35 mouse cellular contexts compared by ENCODE assay signal in the genomic region with DNA sequence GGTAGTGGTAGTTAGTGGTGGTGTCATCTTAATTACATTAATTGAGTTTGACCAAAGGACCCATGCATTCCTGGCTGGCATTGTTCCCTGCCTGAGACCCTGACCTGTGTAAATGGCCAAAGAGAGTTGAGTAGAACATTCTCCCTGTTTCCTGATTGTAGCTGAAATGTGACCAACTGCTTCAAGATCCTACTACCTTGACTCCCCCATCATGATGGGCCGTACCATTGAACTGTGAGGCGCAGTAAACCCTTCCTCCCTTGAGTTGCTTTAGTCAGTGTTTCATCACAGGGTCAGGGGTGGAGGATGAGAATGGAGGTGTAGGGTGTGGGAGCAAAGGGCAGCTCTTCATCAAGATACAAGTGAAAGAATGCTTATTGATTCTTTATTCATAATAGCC. TPM values are rescaled to one million over a fixed set of nuclear protein-coding genes. Genes with fewer than 3 reads are reported as not detected.
"Had no signal": no experiment of that assay in that cellular context is flagged by ENCODE, and none has a peak within 500 bp of the region (broad histone marks: within the 10 kb centered on the region; RNA-seq: fewer than 3 reads in every experiment).

No protein-coding gene starts in this region.

- DNase-seq: heart, adult 2 months; heart, postnatal 10 days; heart, postnatal 36 days; heart, postnatal 4 days; kidney, adult 11 months; kidney, adult 18-20 months; kidney, adult 2 months; kidney, adult 8-10 months; kidney, adult 9 months; kidney, postnatal 10 days; kidney, postnatal 14 days; kidney, postnatal 25 days; kidney, postnatal 36 days; kidney, postnatal 4 days; layer of hippocampus, adult 9-11 months; layer of hippocampus, postnatal 36 days had no signal

- H3K4me3 ChIP-seq: heart, adult 2 months; heart, embryonic 12.5 days; heart, embryonic 13.5 days; heart, embryonic 15.5 days; hindbrain, embryonic 10.5 days; hindbrain, embryonic 12.5 days; hindbrain, embryonic 13.5 days; hindbrain, embryonic 15.5 days; intestine, embryonic 15.5 days; kidney, embryonic 15.5 days; layer of hippocampus, adult 2 months had no signal

- H3K36me3 ChIP-seq: heart, embryonic 12.5 days; heart, embryonic 13.5 days; heart, embryonic 15.5 days; hindbrain, embryonic 10.5 days; hindbrain, embryonic 12.5 days; hindbrain, embryonic 13.5 days; hindbrain, embryonic 15.5 days; intestine, embryonic 15.5 days; kidney, embryonic 15.5 days had no signal

- H3K4me2 ChIP-seq: heart, embryonic 11.5 days; heart, embryonic 12.5 days; heart, embryonic 13.5 days; heart, embryonic 15.5 days; hindbrain, embryonic 12.5 days; hindbrain, embryonic 13.5 days; hindbrain, embryonic 14.5 days; hindbrain, embryonic 15.5 days; intestine, embryonic 15.5 days; kidney, embryonic 15.5 days had no signal

- H3K27ac ChIP-seq: heart, adult 2 months; heart, embryonic 13.5 days; heart, embryonic 15.5 days; hindbrain, embryonic 10.5 days; hindbrain, embryonic 12.5 days; hindbrain, embryonic 13.5 days; hindbrain, embryonic 14.5 days; hindbrain, embryonic 15.5 days; hindbrain, postnatal 0 days; intestine, embryonic 15.5 days; kidney, embryonic 15.5 days; kidney, postnatal 0 days; layer of hippocampus, adult 2 months had no signal

- H3K27me3 ChIP-seq: heart, embryonic 12.5 days; heart, embryonic 13.5 days; heart, embryonic 15.5 days; hindbrain, embryonic 12.5 days; hindbrain, embryonic 13.5 days; hindbrain, embryonic 15.5 days; intestine, embryonic 15.5 days had no signal

- H3K4me1 ChIP-seq: heart, embryonic 12.5 days; heart, embryonic 13.5 days; heart, embryonic 15.5 days; hindbrain, embryonic 10.5 days; hindbrain, embryonic 12.5 days; hindbrain, embryonic 13.5 days; hindbrain, embryonic 15.5 days; intestine, embryonic 15.5 days had no signal

- H3K9ac ChIP-seq: heart, embryonic 12.5 days; heart, embryonic 13.5 days; heart, embryonic 15.5 days; hindbrain, embryonic 12.5 days; hindbrain, embryonic 13.5 days; hindbrain, embryonic 14.5 days; hindbrain, embryonic 15.5 days; intestine, embryonic 15.5 days; kidney, embryonic 15.5 days had no signal

- ATAC-seq: hindbrain, embryonic 16.5 days; hindbrain, postnatal 0 days; inflammation-experienced regulatory T-cells, adult 6 months; intestine, embryonic 15.5 days; intestine, embryonic 16.5 days; intestine, postnatal 0 days had no signal

- H3K9me3 ChIP-seq: heart, embryonic 12.5 days; heart, embryonic 15.5 days; hindbrain, embryonic 10.5 days; hindbrain, embryonic 12.5 days; hindbrain, embryonic 13.5 days; hindbrain, embryonic 15.5 days; intestine, embryonic 15.5 days; kidney, embryonic 15.5 days had no signal

RNA-seq across cellular contexts. Expression of gene Gxylt2, which starts 25.9 kb away (rescaled TPM):
- total RNA-seq: hematopoietic stem cell, adult 5-6 weeks had no signal
